Mouse (Mus musculus) myocyte (in vitro differentiated cells): ENCODE measurements around the gene Plcl2. TPM values are rescaled to one million over a fixed set of nuclear protein-coding genes. Genes with fewer than 3 reads are reported as not detected.

Experiments
- H3K27me3 ChIP-seq: one replicate; pipeline ENCODE4 v1.6.1; 2011; ENCODE audit not compliant: control insufficient read depth, insufficient read depth, insufficient read length
- H3K36me3 ChIP-seq: one replicate; pipeline ENCODE4 v1.6.1; 2011; ENCODE audit not compliant: control insufficient read depth, insufficient read depth
- H3K4me2 ChIP-seq: one replicate; pipeline ENCODE4 v1.6.1; 2011; ENCODE audit warnings: low read depth, control low read depth
- H3K4me3 ChIP-seq: one replicate; pipeline ENCODE4 v1.5.1; 2011; ENCODE audit warnings: mild to moderate bottlenecking, control low read depth, moderate library complexity
- H3K79me2 ChIP-seq: one replicate; pipeline ENCODE4 v1.6.1; 2011; ENCODE audit not compliant: control insufficient read depth, insufficient read depth
- H3ac ChIP-seq: one replicate; pipeline ENCODE4 v1.6.1; 2011; ENCODE audit not compliant: control insufficient read depth, insufficient read length
- CEBPB ChIP-seq: IDR thresholded peaks from 2 replicates; pipeline ENCODE4 v1.6.1; 2011; ENCODE audit warnings: mild to moderate bottlenecking, moderate library complexity; ENCODE audit not compliant: poor library complexity, insufficient read depth, severe bottlenecking
- E2F4 ChIP-seq: IDR thresholded peaks from one replicate; pipeline ENCODE4 v1.6.1; 2011; ENCODE audit warnings: mild to moderate bottlenecking, control low read depth, moderate library complexity; ENCODE audit not compliant: insufficient read depth
- MAX ChIP-seq: IDR thresholded peaks from one replicate; pipeline ENCODE4 v1.6.1; 2011; ENCODE audit warnings: low read depth, mild to moderate bottlenecking, control low read depth
- MYOD1 ChIP-seq, 3 experiments: IDR thresholded peaks; one replicate each; pipeline ENCODE4 v1.6.1; 2011; ENCODE audit warnings: control low read depth in 2 of 3, low read depth in 2 of 3, mild to moderate bottlenecking in 2 of 3, moderate library complexity in 1 of 3; ENCODE audit not compliant: insufficient read length in 2 of 3, control insufficient read depth in 1 of 3
- MYOG ChIP-seq, 3 experiments: IDR thresholded peaks; one replicate each; pipeline ENCODE4 v1.6.1; 2011; ENCODE audit warnings: control low read depth in 2 of 3, low read depth in 2 of 3, mild to moderate bottlenecking in 2 of 3; ENCODE audit not compliant: insufficient read length in 2 of 3, control insufficient read depth in 1 of 3, insufficient read depth in 1 of 3
- POLR2A ChIP-seq: IDR thresholded peaks from one replicate; pipeline ENCODE4 v1.6.1; 2011; ENCODE audit warnings: low read depth, mild to moderate bottlenecking, control low read depth, moderate library complexity; ENCODE audit not compliant: insufficient read length
- POLR2AphosphoS2 ChIP-seq: IDR thresholded peaks from one replicate; pipeline ENCODE4 v1.6.1; 2011; ENCODE audit warnings: low read depth, control low read depth; ENCODE audit not compliant: insufficient read length
- REST ChIP-seq: IDR thresholded peaks from one replicate; pipeline ENCODE4 v1.6.1; 2011; ENCODE audit warnings: mild to moderate bottlenecking, control low read depth, moderate library complexity; ENCODE audit not compliant: insufficient read depth, insufficient read length
- SRF ChIP-seq: IDR thresholded peaks from one replicate; pipeline ENCODE4 v1.6.1; 2011; ENCODE audit warnings: low read depth; ENCODE audit not compliant: control insufficient read depth, insufficient read length
- TCF12 ChIP-seq: IDR thresholded peaks from one replicate; pipeline ENCODE4 v1.6.1; 2011; ENCODE audit warnings: mild to moderate bottlenecking, control low read depth; ENCODE audit not compliant: poor library complexity, insufficient read depth, severe bottlenecking
- TCF3 ChIP-seq: IDR thresholded peaks from one replicate; pipeline ENCODE4 v1.6.1; 2011; ENCODE audit warnings: low read depth, control low read depth; ENCODE audit not compliant: insufficient read length
- USF1 ChIP-seq: IDR thresholded peaks from one replicate; pipeline ENCODE4 v1.6.1; 2011; ENCODE audit warnings: low read depth, mild to moderate bottlenecking, control low read depth, moderate library complexity
- polyA plus RNA-seq: library from polyadenylated mRNA; unstranded; fragments of >200 nt; fragmentation: generic; extraction: Trizol; gene quantifications from one replicate; pipeline ENCODE4 v1.2.1, GENCODE M21; 2012; ENCODE audit warnings: missing spikeins

The Plcl2 gene
- polyA plus RNA-seq, 1 experiment = 13.2 TPM

GRCm38 (mm10) chr17:50677334-50677733 is 168.1 kb downstream of the Plcl2 start:
- Histone ChIP-seq H3K36me3 (no peaks in the 10 kb centered on the region), H3K4me3 (no peak overlapping the region), H3ac (no peak overlapping the region), H3K79me2 (no peaks in the 10 kb centered on the region), H3K27me3 (no peaks in the 10 kb centered on the region), H3K4me2 (no peak overlapping the region)
- TF ChIP-seq POLR2AphosphoS2 = no peak
- no peak for TF ChIP-seq SRF
- TF ChIP-seq MYOG (IDR thresholded peaks at IDR 0.05; ENCODE audit: control insufficient read depth in 1 of 3, insufficient read depth in 1 of 3, insufficient read length in 2 of 3, low read depth in 2 of 3) = no peak
- no peak for TF ChIP-seq E2F4

- TF ChIP-seq SRF = peak; percentile 87
- TF ChIP-seq CEBPB = no peak
- peak in 1 of 3 experiments; percentile 6 for TF ChIP-seq MYOG (IDR thresholded peaks at IDR 0.05; ENCODE audit: control insufficient read depth in 1 of 3, insufficient read depth in 1 of 3, insufficient read length in 2 of 3, low read depth in 2 of 3)
- H3K4me3 ChIP-seq = no peak overlapping the region
- H3ac ChIP-seq = no peak overlapping the region
- no peaks in the 10 kb centered on the region for H3K36me3 ChIP-seq
- no peaks in the 10 kb centered on the region for H3K27me3 ChIP-seq
- H3K79me2 ChIP-seq = no peaks in the 10 kb centered on the region
- H3K4me2 ChIP-seq = peak overlapping the region; percentile 66
These were observed 168.9 kb downstream of the Plcl2 start for GRCm38 (mm10) chr17:50677978-50678712.

- H3K4me2 ChIP-seq = peak overlapping the region; percentile 66
- H3K27me3 ChIP-seq = no peaks in the 10 kb centered on the region
- no peaks in the 10 kb centered on the region for H3K79me2 ChIP-seq
- H3K36me3 ChIP-seq = no peaks in the 10 kb centered on the region
- no peak overlapping the region for H3K4me3 ChIP-seq
- no peak for TF ChIP-seq REST
- no peak for TF ChIP-seq MYOD1 (IDR thresholded peaks at IDR 0.05; ENCODE audit: control insufficient read depth in 1 of 3, insufficient read length in 2 of 3, low read depth in 2 of 3)
- TF ChIP-seq TCF3 = no peak
- no peak for TF ChIP-seq POLR2AphosphoS2
- no peak for TF ChIP-seq TCF12
- no peak for TF ChIP-seq MYOG (IDR thresholded peaks at IDR 0.05; ENCODE audit: control insufficient read depth in 1 of 3, insufficient read depth in 1 of 3, insufficient read length in 2 of 3, low read depth in 2 of 3)
- TF ChIP-seq E2F4 = no peak
- no peak for TF ChIP-seq SRF
- no peak for TF ChIP-seq MAX
- no peak for TF ChIP-seq USF1
- TF ChIP-seq CEBPB = no peak
- no peak for TF ChIP-seq POLR2A
- no peak overlapping the region for H3ac ChIP-seq
These were observed 169.5 kb downstream of the Plcl2 start for GRCm38 (mm10) chr17:50678748-50679147.

- Histone ChIP-seq H3K27me3 (no peaks in the 10 kb centered on the region), H3K4me2 (peak overlapping the region; percentile 66), H3K36me3 (no peaks in the 10 kb centered on the region), H3K4me3 (no peak overlapping the region), H3K79me2 (no peaks in the 10 kb centered on the region), H3ac (no peak overlapping the region)
- TF ChIP-seq USF1 = peak; percentile 65
- TF ChIP-seq MYOD1 (IDR thresholded peaks at IDR 0.05; ENCODE audit: control insufficient read depth in 1 of 3, insufficient read length in 2 of 3, low read depth in 2 of 3) = peak in 2 of 3 experiments; percentile 23 to 55
- TF ChIP-seq TCF12 = no peak
These were observed 170.7 kb downstream of the Plcl2 start for GRCm38 (mm10) chr17:50679613-50680534.

- Histone ChIP-seq H3K79me2 (no peaks in the 10 kb centered on the region), H3K36me3 (no peaks in the 10 kb centered on the region), H3K4me3 (no peak overlapping the region), H3K4me2 (no peak overlapping the region), H3K27me3 (no peaks in the 10 kb centered on the region), H3ac (no peak overlapping the region)
- no peak for TF ChIP-seq MYOG (IDR thresholded peaks at IDR 0.05; ENCODE audit: control insufficient read depth in 1 of 3, insufficient read depth in 1 of 3, insufficient read length in 2 of 3, low read depth in 2 of 3)
- TF ChIP-seq E2F4 = no peak
- TF ChIP-seq POLR2A = no peak
- no peak for TF ChIP-seq MYOD1 (IDR thresholded peaks at IDR 0.05; ENCODE audit: control insufficient read depth in 1 of 3, insufficient read length in 2 of 3, low read depth in 2 of 3)
- no peak for TF ChIP-seq SRF
- no peak for TF ChIP-seq REST
- TF ChIP-seq MAX = no peak
These were observed 173.5 kb downstream of the Plcl2 start for GRCm38 (mm10) chr17:50682696-50683095.
